Mouse (Mus musculus) MEL (cell line): ENCODE results near the gene Gm12355. TPM values are rescaled to one million over a fixed set of nuclear protein-coding genes. Genes with fewer than 3 reads are reported as not detected.

Source experiments
- DNase-seq: peaks from one replicate; pipeline ENCODE4 v3.0.0; 2011; ENCODE audit warnings: low read depth, low spot score
- H3K27ac ChIP-seq: 2 replicates; pipeline ENCODE4 v1.5.1; 2012; ENCODE audit warnings: low read depth, mild to moderate bottlenecking, control low read depth, low read length, moderate library complexity; ENCODE audit not compliant: control insufficient read depth
- H3K27me3 ChIP-seq, 2 experiments: fragments of 150-350 bp in 1 of 2; sonication (generic) in 1 of 2; 2 replicates each; pipeline ENCODE4 v1.6.1; 2012; ENCODE audit warnings: low read length in 2 of 2, mild to moderate bottlenecking in 2 of 2, improper control_type of control experiment in 1 of 2, moderate library complexity in 1 of 2; ENCODE audit not compliant: insufficient read depth in 2 of 2, control insufficient read depth in 1 of 2
- H3K36me3 ChIP-seq, 2 experiments: 2 replicates each; pipeline ENCODE4 v1.6.1; 2012 to 2014; ENCODE audit warnings: low read length in 2 of 2, improper control_type of control experiment in 1 of 2, inconsistent platforms in 1 of 2, mild to moderate bottlenecking in 1 of 2; ENCODE audit not compliant: insufficient read depth in 2 of 2, control insufficient read depth in 1 of 2
- H3K4me1 ChIP-seq, 2 experiments: fragments of 150-350 bp in 1 of 2; sonication (generic) in 1 of 2; 2 replicates each; pipeline ENCODE4 v1.6.1; 2012; ENCODE audit warnings: low read length in 2 of 2, improper control_type of control experiment in 1 of 2, mild to moderate bottlenecking in 1 of 2; ENCODE audit not compliant: insufficient read depth in 2 of 2, control insufficient read depth in 1 of 2
- H3K4me3 ChIP-seq, 2 experiments: fragments of 150-350 bp in 1 of 2; sonication (generic) in 1 of 2; 2 replicates each; pipeline ENCODE4 v1.5.1; 2012; ENCODE audit warnings: low read depth in 2 of 2, low read length in 2 of 2, mild to moderate bottlenecking in 2 of 2, moderate library complexity in 2 of 2, control low read depth in 1 of 2, improper control_type of control experiment in 1 of 2; ENCODE audit not compliant: control insufficient read depth in 1 of 2, insufficient read depth in 1 of 2
- H3K79me2 ChIP-seq: 2 replicates; pipeline ENCODE4 v1.6.1; 2012; ENCODE audit warnings: mild to moderate bottlenecking, low read length, moderate library complexity; ENCODE audit not compliant: control insufficient read depth, poor library complexity, insufficient read depth
- H3K9ac ChIP-seq: 2 replicates; pipeline ENCODE4 v1.6.1; 2012; ENCODE audit warnings: low read depth, mild to moderate bottlenecking, control low read depth, low read length, moderate library complexity; ENCODE audit not compliant: control insufficient read depth, poor library complexity, severe bottlenecking
- H3K9me3 ChIP-seq: fragments of 150-350 bp; sonication (generic); replicated peaks from 2 replicates; pipeline ENCODE4 v1.6.1; 2012; ENCODE audit warnings: mild to moderate bottlenecking, low read length, improper control_type of control experiment, moderate library complexity; ENCODE audit not compliant: insufficient read depth
- BHLHE40 ChIP-seq: IDR thresholded peaks from 2 replicates; pipeline ENCODE4 v1.6.1; 2012; ENCODE audit warnings: low read depth, mild to moderate bottlenecking, inconsistent platforms, low read length, improper control_type of control experiment, borderline replicate concordance
- CHD1 ChIP-seq: IDR thresholded peaks from 2 replicates; pipeline ENCODE4 v1.6.1; 2012; ENCODE audit warnings: low read depth, mild to moderate bottlenecking, inconsistent platforms, low read length, improper control_type of control experiment
- CTCF ChIP-seq, 3 experiments: IDR thresholded peaks in 2 of 3; conservative IDR thresholded peaks in 1 of 3; 2 replicates each; pipeline ENCODE4 v1.5.1; 2011 to 2012; ENCODE audit warnings: low read length in 3 of 3, low read depth in 2 of 3, mild to moderate bottlenecking in 2 of 3, improper control_type of control experiment in 1 of 3, inconsistent platforms in 1 of 3, mixed read lengths in 1 of 3, moderate library complexity in 1 of 3; ENCODE audit not compliant: control insufficient read depth in 1 of 3, insufficient read depth in 1 of 3, poor library complexity in 1 of 3, severe bottlenecking in 1 of 3
- E2F4 ChIP-seq: IDR thresholded peaks from 2 replicates; pipeline ENCODE4 v1.6.1; 2011; ENCODE audit warnings: low read depth, low read length, improper control_type of control experiment, borderline replicate concordance
- ELF1 ChIP-seq: IDR thresholded peaks from 2 replicates; pipeline ENCODE4 v1.6.1; 2014; ENCODE audit warnings: low read depth, mild to moderate bottlenecking, inconsistent platforms, low read length, improper control_type of control experiment, moderate library complexity
- EP300 ChIP-seq, 2 experiments: IDR thresholded peaks; 2 replicates each; pipeline ENCODE4 v1.6.1; 2011; ENCODE audit warnings: improper control_type of control experiment in 2 of 2, low read length in 2 of 2, low read depth in 1 of 2, mild to moderate bottlenecking in 1 of 2
- ETS1 ChIP-seq: IDR thresholded peaks from 2 replicates; pipeline ENCODE4 v1.6.1; 2012; ENCODE audit warnings: low read depth, mild to moderate bottlenecking, inconsistent platforms, low read length, improper control_type of control experiment, moderate library complexity
- GABPA ChIP-seq: IDR thresholded peaks from 2 replicates; pipeline ENCODE4 v1.6.1; 2012; ENCODE audit warnings: low read depth, mild to moderate bottlenecking, inconsistent platforms, low read length, improper control_type of control experiment, moderate library complexity
- GATA1 ChIP-seq: IDR thresholded peaks from 2 replicates; pipeline ENCODE4 v1.6.1; 2011; ENCODE audit warnings: low read depth, low read length, improper control_type of control experiment
- HCFC1 ChIP-seq: IDR thresholded peaks from 2 replicates; pipeline ENCODE4 v1.6.1; 2012; ENCODE audit warnings: low read depth, mild to moderate bottlenecking, inconsistent platforms, low read length, improper control_type of control experiment, moderate library complexity
- KAT2A ChIP-seq: conservative IDR thresholded peaks from 2 replicates; pipeline ENCODE4 v1.6.1; 2012; ENCODE audit warnings: low read depth, low read length, improper control_type of control experiment, inconsistent platforms
- MAFK ChIP-seq: IDR thresholded peaks from 2 replicates; pipeline ENCODE4 v1.6.1; 2011; ENCODE audit warnings: low read depth, mild to moderate bottlenecking, low read length, improper control_type of control experiment, borderline replicate concordance
- MAX ChIP-seq: IDR thresholded peaks from 2 replicates; pipeline ENCODE4 v1.6.1; 2011; ENCODE audit warnings: low read length, improper control_type of control experiment
- MAZ ChIP-seq: IDR thresholded peaks from 2 replicates; pipeline ENCODE4 v1.6.1; 2012; ENCODE audit warnings: low read depth, mild to moderate bottlenecking, inconsistent platforms, low read length, improper control_type of control experiment
- MEF2A ChIP-seq: IDR thresholded peaks from 2 replicates; pipeline ENCODE4 v1.6.1; 2014; ENCODE audit warnings: low read depth, mild to moderate bottlenecking, inconsistent platforms, low read length, improper control_type of control experiment; ENCODE audit not compliant: poor library complexity, insufficient replicate concordance, severe bottlenecking; ENCODE audit errors: extremely low read depth
- MXI1 ChIP-seq: IDR thresholded peaks from 2 replicates; pipeline ENCODE4 v1.6.1; 2011; ENCODE audit warnings: mild to moderate bottlenecking, low read depth, low read length, improper control_type of control experiment
- MYB ChIP-seq: IDR thresholded peaks from 2 replicates; pipeline ENCODE4 v1.6.1; 2011; ENCODE audit warnings: mild to moderate bottlenecking, low read depth, low read length, improper control_type of control experiment
- MYC ChIP-seq: IDR thresholded peaks from 2 replicates; pipeline ENCODE4 v1.6.1; 2011; ENCODE audit warnings: low read depth, mild to moderate bottlenecking, low read length, improper control_type of control experiment, moderate library complexity
- NELFE ChIP-seq: IDR thresholded peaks from 2 replicates; pipeline ENCODE4 v1.6.1; 2011; ENCODE audit warnings: low read depth, low read length, improper control_type of control experiment
- NRF1 ChIP-seq: IDR thresholded peaks from 2 replicates; pipeline ENCODE4 v1.6.1; 2014; ENCODE audit warnings: low read depth, mild to moderate bottlenecking, inconsistent platforms, low read length, improper control_type of control experiment, moderate library complexity; ENCODE audit not compliant: poor library complexity, insufficient read depth, severe bottlenecking
- POLR2A ChIP-seq, 2 experiments: IDR thresholded peaks; 2 replicates each; pipeline ENCODE4 v1.6.1; 2011 to 2012; ENCODE audit warnings: low read length in 2 of 2, mild to moderate bottlenecking in 2 of 2, control low read depth in 1 of 2, improper control_type of control experiment in 1 of 2, low read depth in 1 of 2, moderate library complexity in 1 of 2; ENCODE audit not compliant: control insufficient read depth in 1 of 2, insufficient read depth in 1 of 2, poor library complexity in 1 of 2
- RAD21 ChIP-seq: IDR thresholded peaks from 2 replicates; pipeline ENCODE4 v1.6.1; 2011; ENCODE audit warnings: mild to moderate bottlenecking, low read depth, low read length, improper control_type of control experiment
- RCOR1 ChIP-seq: IDR thresholded peaks from 2 replicates; pipeline ENCODE4 v1.6.1; 2012; ENCODE audit warnings: low read depth, mild to moderate bottlenecking, inconsistent platforms, low read length, improper control_type of control experiment
- SMC3 ChIP-seq: IDR thresholded peaks from 2 replicates; pipeline ENCODE4 v1.6.1; 2011; ENCODE audit warnings: low read depth, low read length, improper control_type of control experiment
- TAL1 ChIP-seq: IDR thresholded peaks from 2 replicates; pipeline ENCODE4 v1.6.1; 2012; ENCODE audit warnings: mild to moderate bottlenecking, inconsistent platforms, low read length, moderate library complexity, mixed read lengths
- TBP ChIP-seq: IDR thresholded peaks from 2 replicates; pipeline ENCODE4 v1.8.0; 2011; ENCODE audit warnings: low read depth, low read length, improper control_type of control experiment
- TCF12 ChIP-seq: IDR thresholded peaks from 2 replicates; pipeline ENCODE4 v1.6.1; 2014; ENCODE audit warnings: low read depth, mild to moderate bottlenecking, inconsistent platforms, low read length, improper control_type of control experiment, moderate library complexity
- UBTF ChIP-seq: IDR thresholded peaks from 2 replicates; pipeline ENCODE4 v1.6.1; 2012; ENCODE audit warnings: low read depth, mild to moderate bottlenecking, inconsistent platforms, low read length, improper control_type of control experiment, moderate library complexity, borderline replicate concordance; ENCODE audit not compliant: insufficient read depth
- USF1 ChIP-seq: IDR thresholded peaks from 2 replicates; pipeline ENCODE4 v1.6.1; 2014; ENCODE audit warnings: low read depth, mild to moderate bottlenecking, inconsistent platforms, low read length, improper control_type of control experiment, moderate library complexity
- USF2 ChIP-seq, 2 experiments: IDR thresholded peaks; 2 replicates each; pipeline ENCODE4 v1.6.1; 2011 to 2012; ENCODE audit warnings: improper control_type of control experiment in 2 of 2, low read length in 2 of 2, borderline replicate concordance in 1 of 2, inconsistent platforms in 1 of 2, low read depth in 1 of 2, mild to moderate bottlenecking in 1 of 2; ENCODE audit not compliant: insufficient read depth in 1 of 2
- ZC3H11A ChIP-seq: IDR thresholded peaks from 2 replicates; pipeline ENCODE4 v1.6.1; 2012; ENCODE audit warnings: low read depth, mild to moderate bottlenecking, inconsistent platforms, low read length, improper control_type of control experiment
- ZKSCAN1 ChIP-seq: IDR thresholded peaks from 2 replicates; pipeline ENCODE4 v1.6.1; 2012; ENCODE audit warnings: low read depth, mild to moderate bottlenecking, inconsistent platforms, low read length, improper control_type of control experiment, moderate library complexity
- ZMIZ1 ChIP-seq: IDR thresholded peaks from 2 replicates; pipeline ENCODE4 v1.6.1; 2012; ENCODE audit warnings: low read depth, mild to moderate bottlenecking, inconsistent platforms, low read length, improper control_type of control experiment, moderate library complexity
- polyA plus RNA-seq, 2 experiments: library from polyadenylated mRNA; stranded (reverse) in 1 of 2; unstranded in 1 of 2; fragments of >175 nt in 1 of 2; fragments of >200 nt in 1 of 2; gene quantifications; 2 replicates each; pipeline versions ENCODE4 v1.2.1 to v1.2.4; 2012; ENCODE audit warnings: low replicate concordance in 2 of 2, low read depth in 1 of 2; ENCODE audit not compliant: insufficient read length in 2 of 2, insufficient read depth in 1 of 2, missing spikeins in 1 of 2
- total RNA-seq: library from RNA; depleted of rRNA; stranded (reverse); fragments of 300-350 nt; gene quantifications from 2 replicates; pipeline ENCODE4 v1.2.3, GENCODE M21; 2012

The Gm12355 gene
- total and polyA plus RNA-seq, 3 experiments = 0.58 to 3.4 TPM; not detected in 1

DNA sequence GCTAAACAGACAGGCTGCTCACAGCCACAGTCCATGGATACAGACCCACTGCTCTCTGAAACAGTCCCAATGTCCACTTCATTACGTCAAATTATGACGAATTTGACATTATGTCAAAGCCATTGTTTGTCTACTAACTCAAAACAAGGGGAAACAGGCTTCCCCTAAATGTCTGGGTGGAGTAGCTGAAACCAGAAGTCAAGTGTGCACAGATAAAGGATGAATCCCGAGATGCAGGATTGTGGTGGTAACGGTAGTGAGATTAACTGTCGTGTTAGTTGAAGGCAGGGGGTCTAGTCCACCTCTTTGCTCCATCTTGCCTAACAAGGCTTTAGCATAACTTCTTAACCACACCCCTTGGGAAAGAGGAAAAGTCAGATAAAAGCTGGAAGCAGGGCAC lies 47.0 kb upstream of the Gm12355 start (continued):
- no peak for TF ChIP-seq TBP
- no peak for TF ChIP-seq NRF1
- TF ChIP-seq NELFE = no peak
- peak; percentile 86 for TF ChIP-seq RCOR1
- no peak for TF ChIP-seq KAT2A
- no peak for TF ChIP-seq MXI1
- no peak for TF ChIP-seq TAL1
- TF ChIP-seq CHD1 = no peak
- 0 out of 4 replicates have a peak, but pooled peaks of 1 of the 2 experiments have one; percentile 2 for TF ChIP-seq POLR2A (IDR thresholded peaks at IDR 0.05; ENCODE audit: control insufficient read depth in 1 of 2, insufficient read depth in 1 of 2, low read depth in 1 of 2, low read length in 2 of 2, poor library complexity in 1 of 2)
- TF ChIP-seq USF1 = no peak
- no peak for TF ChIP-seq HCFC1
- TF ChIP-seq ETS1 = peak; percentile 62
- peak; percentile 34; the same call in 1 of the 2 replicates for TF ChIP-seq BHLHE40
- TF ChIP-seq TCF12 = peak; percentile 59; the same call in 1 of the 2 replicates
- TF ChIP-seq EP300 (IDR thresholded peaks at IDR 0.05; ENCODE audit: low read depth in 1 of 2, low read length in 2 of 2) = peak; percentile 76 to 84
- TF ChIP-seq RAD21 = no peak
- TF ChIP-seq MYB = peak; percentile 71
- TF ChIP-seq ZKSCAN1 = no peak
- no peak for TF ChIP-seq UBTF
- no peak; the same call in 1 of the 2 replicates for TF ChIP-seq MYC
- TF ChIP-seq MEF2A = no peak
- no peak for TF ChIP-seq CTCF (IDR thresholded peaks at IDR 0.05 in 2 of 3, conservative IDR thresholded peaks at IDR 0.05 in 1 of 3; ENCODE audit: control insufficient read depth in 1 of 3, insufficient read depth in 1 of 3, low read depth in 2 of 3, low read length in 3 of 3, poor library complexity in 1 of 3, severe bottlenecking in 1 of 3)
- no peak for TF ChIP-seq ZC3H11A
- TF ChIP-seq, all 39 proteins: peak for 8

DNA sequence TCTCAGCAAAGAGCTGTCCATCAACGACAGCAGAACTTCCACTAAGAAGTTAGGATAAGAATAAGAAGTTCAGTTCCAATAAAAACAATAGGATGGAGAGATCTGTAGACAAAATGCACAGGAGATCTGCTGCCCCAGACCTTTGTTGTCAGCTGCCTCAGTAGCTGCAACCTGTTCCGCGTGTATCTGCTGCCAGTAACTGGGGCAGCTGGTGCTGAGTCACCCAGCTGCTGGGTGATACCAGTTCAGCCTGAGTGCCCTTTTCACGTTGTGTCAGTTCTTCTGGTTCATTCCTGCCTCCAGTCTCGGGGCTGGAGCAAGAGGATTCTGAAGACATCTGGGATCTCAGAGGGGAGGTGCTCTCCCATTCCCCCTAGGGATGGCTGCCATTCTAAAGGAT lies 46.4 kb upstream of the Gm12355 start:
- Histone ChIP-seq H3K4me1 (peaks cover 22 to 44% of the 10 kb centered on the region in 2 experiments), H3K9ac (peak overlapping the region; percentile 26), H3K9me3 (no peaks in the 10 kb centered on the region), H3K79me2 (no peaks in the 10 kb centered on the region), H3K4me3 (peak overlapping the region in 1 of 2 experiments; percentile 41; a peak in 3 of 4 replicates), H3K27me3 (no peaks in the 10 kb centered on the region), H3K27ac (peak overlapping the region; percentile 45), H3K36me3 (peaks cover 0 to 23% of the 10 kb centered on the region in 2 experiments; a peak in 2 of 4 replicates)
- peak; percentile 79 for DNase-seq
- no peak for TF ChIP-seq E2F4
- 0 out of 2 replicates have a peak, but pooled peaks have one; percentile 32 for TF ChIP-seq GATA1
- TF ChIP-seq USF1 = no peak; the same call in 1 of the 2 replicates
- TF ChIP-seq ELF1 = no peak
- TF ChIP-seq MEF2A = no peak
- TF ChIP-seq ZKSCAN1 = no peak
- peak; percentile 75; the same call in 1 of the 2 replicates for TF ChIP-seq MXI1
- TF ChIP-seq SMC3 = no peak
- TF ChIP-seq ZMIZ1 = no peak
- TF ChIP-seq EP300 (IDR thresholded peaks at IDR 0.05; ENCODE audit: low read depth in 1 of 2, low read length in 2 of 2) = peak; percentile 57 to 61
- TF ChIP-seq NELFE = no peak; the same call in 1 of the 2 replicates
- no peak for TF ChIP-seq GABPA
- TF ChIP-seq NRF1 = no peak
- TF ChIP-seq TAL1 = 0 out of 2 replicates have a peak, but pooled peaks have one; percentile 20
- no peak for TF ChIP-seq MAZ
- TF ChIP-seq USF2 (IDR thresholded peaks at IDR 0.05; ENCODE audit: borderline replicate concordance in 1 of 2, insufficient read depth in 1 of 2, low read depth in 1 of 2, low read length in 2 of 2) = no peak
- TF ChIP-seq MAFK = no peak
- no peak for TF ChIP-seq MAX
- 0 out of 2 replicates have a peak, but pooled peaks have one; percentile 14 for TF ChIP-seq MYC
- no peak for TF ChIP-seq MYB
